Mouse (Mus musculus) embryo, embryonic 9.5 days (tissue): Measurements from ENCODE around the gene Lrrc45.
"Not testable (repeated sequence)": the region's sequence is repeated elsewhere in the genome, so short reads cannot be mapped to it uniquely, and the experiment has no call there.

Source experiments
- DNase-seq: peaks from one replicate; pipeline ENCODE4 v3.0.0-alpha.2; 2017; ENCODE audit errors: extremely low spot score

The Lrrc45 gene

GRCm38 (mm10) chr11:120713580-120714518 is at the start of gene Lrrc45, which contains the start of gene Cenpx:
Gene Lrrc45, plus strand, starts transcription at chr11:120713925.
Gene Cenpx, minus strand, starts transcription at chr11:120713738.
- DNase-seq, result peak; percentile 96

- no peak for DNase-seq
These were observed 48.3 kb upstream of the Lrrc45 start for GRCm38 (mm10) chr11:120665406-120665805.

GRCm38 (mm10) chr11:120666617-120667016 is 47.1 kb upstream of the Lrrc45 start:
- DNase-seq, result no peak

DNA sequence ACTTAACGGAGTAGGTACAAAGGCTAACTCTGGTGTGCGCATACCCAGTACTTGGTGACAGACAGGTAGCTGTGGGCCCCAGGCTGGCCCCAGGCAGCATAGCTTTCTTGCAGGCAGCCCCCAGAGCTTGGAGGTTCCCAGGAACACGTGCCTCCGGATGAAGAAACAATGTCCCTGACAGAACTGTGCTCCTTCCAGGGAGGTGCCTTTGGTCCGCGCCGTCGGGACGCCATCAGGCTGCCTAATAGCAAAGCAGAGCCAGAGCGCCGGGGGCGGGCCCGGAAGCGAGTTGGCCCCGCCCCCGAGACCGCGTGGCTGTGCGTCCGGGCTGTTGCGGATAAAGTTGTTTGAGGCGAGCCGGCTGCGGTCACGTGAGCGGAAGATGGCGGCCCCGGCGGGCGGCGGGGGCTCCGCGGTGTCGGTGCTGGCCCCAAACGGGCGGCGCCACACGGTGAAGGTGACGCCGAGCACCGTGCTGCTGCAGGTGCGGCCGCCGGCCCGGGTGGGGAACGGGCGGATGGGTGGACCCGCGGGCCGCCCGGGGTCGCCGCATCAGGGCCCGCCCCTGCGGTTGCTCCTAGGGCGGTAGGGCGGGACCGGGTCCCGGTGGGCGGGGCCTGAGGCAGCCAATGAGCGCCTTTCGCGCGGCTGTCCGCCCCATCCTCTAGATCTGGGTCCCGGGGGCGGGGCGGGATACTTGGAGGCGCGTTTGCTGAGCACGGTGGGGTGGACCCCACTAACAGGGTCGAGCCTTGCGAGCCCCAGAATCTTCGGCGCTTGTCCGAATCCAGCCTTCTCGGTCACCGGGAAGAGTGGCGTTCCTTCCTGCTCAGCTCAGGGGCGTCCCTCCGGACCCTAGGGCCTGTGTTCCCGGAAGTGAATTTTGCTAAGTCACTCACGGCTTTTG is 40.8 kb upstream of the Lrrc45 start, which contains the start of gene Aspscr1:
TSS of gene Aspscr1 (plus strand) at position 287 of the 907 bp plus-strand sequence.
- DNase-seq, result peak; percentile 95

- DNase-seq, result no peak
These were observed 40.1 kb upstream of the Lrrc45 start for GRCm38 (mm10) chr11:120673594-120674122.

DNA sequence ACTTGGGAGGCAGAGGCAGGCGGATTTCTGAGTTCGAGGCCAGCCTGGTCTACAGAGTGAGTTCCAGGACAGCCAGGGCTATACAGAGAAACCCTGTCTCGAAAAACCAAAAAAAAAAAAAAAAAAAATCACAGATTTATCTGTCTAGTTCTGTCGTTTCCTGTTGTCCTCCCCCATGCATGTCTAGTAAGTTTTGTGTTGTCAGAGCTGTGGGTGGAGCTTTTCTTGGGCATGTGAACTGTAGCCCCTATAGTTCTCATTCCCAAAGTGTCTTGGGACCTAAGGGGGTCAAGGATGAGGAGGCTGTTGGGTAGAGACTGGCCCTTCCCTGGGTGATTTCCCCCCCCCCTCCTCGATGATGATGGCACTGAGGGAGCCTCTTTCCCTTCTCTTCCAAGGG is 37.9 kb upstream of the Lrrc45 start:
- not testable (repeated sequence) for DNase-seq

GRCm38 (mm10) chr11:120676951-120677350 is 36.8 kb upstream of the Lrrc45 start:
- DNase-seq, result no peak

DNA sequence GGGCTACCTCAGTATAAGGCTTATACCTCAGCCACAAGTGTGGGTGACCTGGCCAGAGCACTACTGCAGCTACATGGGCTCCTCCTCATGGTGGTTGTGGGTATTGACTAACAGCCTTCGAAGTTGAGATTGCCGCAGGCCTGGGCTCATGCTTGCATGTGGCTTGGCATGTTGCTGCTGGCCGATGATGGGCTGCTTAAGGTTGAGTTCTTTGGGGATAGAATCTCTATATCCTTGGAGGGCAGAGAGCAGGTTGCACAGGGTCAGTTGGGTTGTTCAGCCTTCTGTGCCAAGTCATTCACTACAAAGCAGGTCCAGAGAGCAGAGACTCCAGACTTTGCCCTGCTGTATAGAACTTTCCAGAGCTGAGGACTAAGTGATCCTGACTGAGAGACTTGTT is 33.8 kb upstream of the Lrrc45 start:
- no peak for DNase-seq

GRCm38 (mm10) chr11:120682683-120683082 is 31.0 kb upstream of the Lrrc45 start:
- DNase-seq, result no peak

DNA sequence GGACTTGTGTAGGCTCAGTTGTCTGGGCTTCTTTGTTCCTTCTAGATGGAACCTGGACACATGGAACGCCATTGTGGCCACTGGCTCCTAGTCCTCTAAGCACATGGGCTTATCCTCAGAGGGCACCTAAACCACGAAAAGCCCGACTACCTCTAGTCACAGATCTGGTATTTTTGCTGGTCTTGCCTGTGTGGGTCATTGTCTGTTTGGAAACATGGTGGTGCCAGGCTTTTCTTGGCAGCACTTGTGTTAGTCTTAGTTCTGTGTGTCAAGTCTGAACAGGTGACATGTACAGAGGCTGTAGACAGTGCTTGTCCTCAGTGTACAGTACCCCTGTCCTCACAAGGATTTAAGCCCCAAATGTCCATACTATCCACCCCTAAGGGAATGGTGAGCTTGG is 30.2 kb upstream of the Lrrc45 start:
- no peak for DNase-seq

- no peak for DNase-seq
These were observed 29.6 kb upstream of the Lrrc45 start for GRCm38 (mm10) chr11:120684086-120684485.

DNA sequence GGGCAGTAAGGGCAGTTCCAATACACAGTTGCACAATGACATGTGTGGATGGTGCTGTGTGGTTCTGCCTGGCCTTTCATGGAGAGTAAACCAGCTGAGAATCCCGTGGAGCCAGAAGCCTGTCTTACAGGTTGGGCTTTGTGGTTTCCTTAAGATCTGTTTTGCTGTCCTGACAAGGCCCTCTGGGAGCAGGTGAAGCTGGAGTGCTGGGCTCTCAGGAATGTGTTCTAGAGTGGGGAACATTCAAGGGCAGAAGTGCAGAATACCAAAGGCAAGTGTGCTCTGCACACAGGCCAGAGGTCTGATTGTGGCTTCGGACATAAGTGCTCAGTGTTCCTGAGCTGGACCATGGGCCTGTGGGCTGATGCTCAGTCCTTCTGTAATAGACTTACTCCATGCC is 29.1 kb upstream of the Lrrc45 start:
- no peak for DNase-seq

- no peak for DNase-seq
These were observed 27.0 kb upstream of the Lrrc45 start for GRCm38 (mm10) chr11:120686650-120687272.

- DNase-seq, result no peak
These were observed 24.4 kb upstream of the Lrrc45 start for GRCm38 (mm10) chr11:120689365-120689764.

- DNase-seq, result no peak
These were observed 21.2 kb upstream of the Lrrc45 start for GRCm38 (mm10) chr11:120692471-120693011.

DNA sequence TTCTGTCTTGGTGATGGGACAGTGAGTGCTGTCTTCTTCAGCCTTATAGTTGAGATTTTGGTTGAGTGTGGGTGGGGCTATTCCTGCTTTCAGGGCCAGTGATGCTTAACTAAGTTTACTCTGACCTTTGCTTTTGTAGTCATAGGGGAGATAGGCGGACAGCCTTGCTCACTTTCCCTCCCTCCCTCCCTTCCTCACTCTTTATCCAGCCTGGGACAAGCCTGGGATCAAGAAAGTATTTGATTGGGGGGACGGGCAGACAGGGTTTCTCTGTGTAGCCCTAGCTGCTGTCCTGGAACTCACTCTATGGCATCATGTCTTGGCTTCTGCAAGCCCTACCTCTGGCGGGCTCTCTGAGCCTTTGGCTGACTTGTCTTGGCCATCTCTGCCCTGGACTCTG is 20.3 kb upstream of the Lrrc45 start:
- DNase-seq, result no peak

- peak; percentile 73 for DNase-seq
These were observed 18.5 kb upstream of the Lrrc45 start for GRCm38 (mm10) chr11:120695184-120695583.

- DNase-seq, result no peak
These were observed 18.1 kb upstream of the Lrrc45 start for GRCm38 (mm10) chr11:120695641-120696040.

DNA sequence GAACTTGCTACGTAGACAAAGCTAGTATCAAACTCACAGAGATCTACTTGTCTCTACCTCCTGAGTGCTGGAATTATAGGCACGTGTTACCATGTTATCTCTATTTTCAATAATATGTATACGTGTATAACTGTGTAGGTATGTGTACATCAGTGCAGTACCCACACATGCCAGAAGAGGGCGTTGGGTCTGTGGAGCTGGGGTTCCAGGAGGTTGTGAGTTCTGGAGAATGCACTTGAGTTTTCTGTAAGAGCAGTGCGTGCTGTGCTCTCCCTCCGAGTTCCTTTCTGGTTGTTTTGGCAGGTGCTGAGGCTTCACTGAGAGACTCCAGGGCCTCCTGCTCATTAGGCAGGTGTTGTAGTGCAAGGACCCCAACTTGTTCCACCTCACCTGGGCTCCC is 17.2 kb upstream of the Lrrc45 start:
- no peak for DNase-seq

GRCm38 (mm10) chr11:120697741-120698140 is 16.0 kb upstream of the Lrrc45 start:
- DNase-seq, result no peak
